Mouse (Mus musculus): ENCODE results near the gene Rbm20.

Rbm20 gene

GRCm38 (mm10) chr19:53806126-53806525 is 129.0 kb downstream of the Rbm20 start:
- in situ Hi-C loops (cut with MboI, MseI) = loop anchor here in 1 of 2 experiments (10.0 kb wide), 2 partner anchors 381 to 1739 kb away; no protein-coding TSS in a partner anchor

- in situ Hi-C loops (cut with MboI, MseI) = loop anchor here in 1 of 2 experiments (10.0 kb wide), 2 partner anchors 382 to 1738 kb away; no protein-coding TSS in a partner anchor
Measured at GRCm38 (mm10) chr19:53806526-53807275, 129.6 kb downstream of the Rbm20 start.

GRCm38 (mm10) chr19:53807276-53807801 is 130.2 kb downstream of the Rbm20 start:
- in situ Hi-C loops (cut with MboI, MseI) = loop anchor here in 1 of 2 experiments (10.0 kb wide), 2 partner anchors 383 to 1737 kb away; no protein-coding TSS in a partner anchor

- in situ Hi-C loops (cut with MboI, MseI) = loop anchor here in 1 of 2 experiments (10.0 kb wide), 2 partner anchors 383 to 1737 kb away; no protein-coding TSS in a partner anchor
Measured at GRCm38 (mm10) chr19:53808041-53808777, 131.1 kb downstream of the Rbm20 start.

GRCm38 (mm10) chr19:53809185-53809861 is 132.2 kb downstream of the Rbm20 start:
- in situ Hi-C loops (cut with MboI, MseI) = loop anchor here in 1 of 2 experiments (10.0 kb wide), 2 partner anchors 385 to 1735 kb away; no protein-coding TSS in a partner anchor

- in situ Hi-C loops (cut with MboI, MseI) = no loop called here
Measured at GRCm38 (mm10) chr19:53810024-53810423, 132.9 kb downstream of the Rbm20 start.

GRCm38 (mm10) chr19:53810584-53810983 is 133.5 kb downstream of the Rbm20 start:
- in situ Hi-C loops (cut with MboI, MseI) = no loop called here

- in situ Hi-C loops (cut with MboI, MseI) = no loop called here
Measured at GRCm38 (mm10) chr19:53813576-53813975, 136.5 kb downstream of the Rbm20 start.

GRCm38 (mm10) chr19:53815714-53816113 is 138.6 kb downstream of the Rbm20 start:
- in situ Hi-C loops (cut with MboI, MseI) = no loop called here

GRCm38 (mm10) chr19:53816242-53816641 is 139.1 kb downstream of the Rbm20 start:
- in situ Hi-C loops (cut with MboI, MseI) = no loop called here

GRCm38 (mm10) chr19:53819299-53819698 is 142.2 kb downstream of the Rbm20 start:
- in situ Hi-C loops (cut with MboI, MseI) = no loop called here

- in situ Hi-C loops (cut with MboI, MseI) = no loop called here
Measured at GRCm38 (mm10) chr19:53821241-53822120, 144.4 kb downstream of the Rbm20 start.

- in situ Hi-C loops (cut with MboI, MseI) = no loop called here
Measured at GRCm38 (mm10) chr19:53823847-53824246, 146.7 kb downstream of the Rbm20 start.

- in situ Hi-C loops (cut with MboI, MseI) = no loop called here
Measured at GRCm38 (mm10) chr19:53824872-53825680, 148.0 kb downstream of the Rbm20 start.

- in situ Hi-C loops (cut with MboI, MseI) = no loop called here
Measured at GRCm38 (mm10) chr19:53829990-53830389, 152.9 kb downstream of the Rbm20 start.

- in situ Hi-C loops (cut with MboI, MseI) = no loop called here
Measured at GRCm38 (mm10) chr19:53830407-53831163, 153.5 kb downstream of the Rbm20 start.

- in situ Hi-C loops (cut with MboI, MseI) = no loop called here
Measured at GRCm38 (mm10) chr19:53831164-53831448, 154.0 kb downstream of the Rbm20 start.

- in situ Hi-C loops (cut with MboI, MseI) = no loop called here
Measured at GRCm38 (mm10) chr19:53832512-53832911, 155.4 kb downstream of the Rbm20 start.

- in situ Hi-C loops (cut with MboI, MseI) = no loop called here
Measured at GRCm38 (mm10) chr19:53833745-53834369, 156.8 kb downstream of the Rbm20 start.

Data from T-helper 17 cell (primary cell).